In the genomic region with DNA sequence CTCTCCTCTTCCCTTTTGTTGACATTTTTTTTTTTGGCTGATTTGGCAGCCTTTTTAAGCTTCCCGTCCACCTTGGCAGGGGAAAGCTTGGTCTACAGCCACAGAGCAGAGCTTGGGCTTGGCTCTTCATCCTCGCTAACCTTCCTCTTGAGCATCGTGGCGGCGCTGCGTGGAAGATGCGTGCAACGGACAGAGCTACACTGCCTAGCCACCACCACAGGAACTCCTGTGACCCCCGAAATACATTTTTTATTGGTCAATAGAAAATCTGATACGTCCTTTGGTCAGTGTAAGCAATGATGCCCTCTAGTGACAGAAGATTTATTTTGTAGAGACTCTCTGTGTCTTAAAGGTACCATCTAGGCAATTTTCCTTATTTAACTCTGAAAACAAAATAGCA, we compare ENCODE assay signal across 8 mouse cellular contexts. TPM values are rescaled to one million over a fixed set of nuclear protein-coding genes. Genes with fewer than 3 reads are reported as not detected.
DNase-seq lines count a peak whose midpoint lies in the region; ATAC-seq and TF ChIP-seq lines count a peak whose summit lies in the region.

No protein-coding gene starts in this region.

- H3K4me2 ChIP-seq in heart, embryonic 12.5 days: peak overlapping the region; percentile 50

- 22% methylated on average over 10 of the region's 10 CpGs for WGBS in bone marrow, adult 2 months
- 55% methylated on average over 10 of the region's 10 CpGs for WGBS in heart, embryonic 12.5 days
- 32% methylated on average over 10 of the region's 10 CpGs for WGBS in macrophage (ENCODE audit: missing documents)
- WGBS in embryonic facial prominence, embryonic 10.5 days: 70% methylated on average over 10 of the region's 10 CpGs

- H3K36me3 ChIP-seq in heart, embryonic 12.5 days: no peaks in the 10 kb centered on the region
- no peaks in the 10 kb centered on the region for H3K36me3 ChIP-seq in macrophage (ENCODE audit: inconsistent target)
- no peaks in the 10 kb centered on the region for H3K36me3 ChIP-seq in embryonic facial prominence, embryonic 10.5 days (replicated peaks)

- peaks cover 4% of the 10 kb centered on the region; the same call in 1 of the 2 replicates for H3K27me3 ChIP-seq in heart, embryonic 12.5 days (replicated peaks)
- no peaks in the 10 kb centered on the region for H3K27me3 ChIP-seq in embryonic facial prominence, embryonic 10.5 days (replicated peaks; ENCODE audit: low read depth, poor library complexity, severe bottlenecking)

- H3K27ac ChIP-seq in bone marrow, adult 2 months (ENCODE audit: control insufficient read depth, insufficient read depth, low read depth, low read length, poor library complexity): no peak overlapping the region
- H3K27ac ChIP-seq in heart, embryonic 12.5 days (ENCODE audit: poor library complexity, severe bottlenecking): no peak overlapping the region
- H3K27ac ChIP-seq in macrophage: peak overlapping the region; percentile 28
- no peak overlapping the region for H3K27ac ChIP-seq in embryonic facial prominence, embryonic 10.5 days (replicated peaks)

- no peak overlapping the region for H3K9ac ChIP-seq in heart, embryonic 12.5 days

- ATAC-seq in heart, embryonic 12.5 days (ENCODE audit: insufficient number of reproducible peaks, low FRiP score): no peak

- no peak for TF ChIP-seq CTCF in bone marrow, adult 2 months (IDR thresholded peaks at IDR 0.05; ENCODE audit: control insufficient read depth, insufficient read depth, low read length)

- H3K9me3 ChIP-seq in heart, embryonic 12.5 days (replicated peaks): no peaks in the 10 kb centered on the region
- H3K9me3 ChIP-seq in embryonic facial prominence, embryonic 10.5 days: no peaks in the 10 kb centered on the region

- peak; percentile 46 for DNase-seq in kidney, adult 9 months
- DNase-seq in kidney, postnatal 10 days: no peak
- DNase-seq in embryonic facial prominence, embryonic 10.5 days (ENCODE audit: low spot score): no peak
- DNase-seq in adrenal gland, postnatal 10 days: no peak
- DNase-seq in testis, postnatal 14 days (ENCODE audit: low spot score): no peak

- no peak for TF ChIP-seq POLR2A in bone marrow, adult 2 months (IDR thresholded peaks at IDR 0.05; ENCODE audit: borderline replicate concordance, control insufficient read depth, low read depth, low read length)

- H3K79me2 ChIP-seq in macrophage (ENCODE audit: inconsistent target): no peaks in the 10 kb centered on the region

- no peaks in the 10 kb centered on the region; the same call in 1 of the 2 replicates for H3K4me1 ChIP-seq in bone marrow, adult 2 months (ENCODE audit: control insufficient read depth, insufficient read depth, low read length)
- H3K4me1 ChIP-seq in heart, embryonic 12.5 days (replicated peaks): peaks cover 3% of the 10 kb centered on the region; the same call in 1 of the 2 replicates
- peaks cover 4% of the 10 kb centered on the region; the same call in 1 of the 2 replicates for H3K4me1 ChIP-seq in embryonic facial prominence, embryonic 10.5 days

- peak overlapping the region; percentile 54 for H3K4me3 ChIP-seq in bone marrow, adult 2 months (replicated peaks; ENCODE audit: control insufficient read depth, low read depth, low read length)
- no peak overlapping the region for H3K4me3 ChIP-seq in heart, embryonic 12.5 days
- H3K4me3 ChIP-seq in macrophage (ENCODE audit: inconsistent target): no peak overlapping the region; the same call in 1 of the 2 replicates
- H3K4me3 ChIP-seq in embryonic facial prominence, embryonic 10.5 days: no peak overlapping the region

RNA-seq across cellular contexts. Expression of a gene that starts 6.1 kb away (rescaled TPM):
- 3.7 and 10.1 TPM in 2 replicates for polyA plus RNA-seq in bone marrow, adult 2 months (2011; ENCODE audit: insufficient read depth, insufficient read length, low replicate concordance, missing spikeins)
- polyA plus RNA-seq in heart, embryonic 12.5 days (2016; fragmentation: Nextera tagmentation; extraction: Ambion mirVana): 2.2 and 2.4 TPM in 2 replicates
- 10 to 100 TPM in 20 of 26 experiments, 1 to 10 TPM in 6; 6.0 to 77.0 (median 21.0) TPM for total RNA-seq in macrophage (2018; cell fraction: chromatin; rRNA removed)
- total RNA-seq in macrophage (2018; cell fraction: cytosol; rRNA removed): 10 to 100 TPM in 22 of 26 experiments, 1 to 10 TPM in 4; 7.7 to 34.2 (median 16.7) TPM
- total RNA-seq in macrophage (2018; cell fraction: nucleus; rRNA removed): 10 to 100 TPM in 25 of 26 experiments, 1 to 10 TPM in 1; 6.2 to 67.5 (median 26.3) TPM
- 5.8 to 20.4 TPM (median 10.6 TPM) in 3 replicates for polyA plus RNA-seq in macrophage (2018)
- polyA plus RNA-seq in embryonic facial prominence, embryonic 10.5 days (2016; fragmentation: Nextera tagmentation; extraction: Ambion mirVana): 0.57 and 0.82 TPM in 2 replicates
- 10 to 100 TPM; 12.1 to 18.2 TPM for total RNA-seq in adrenal gland, postnatal 10 days (2021)

RNA-seq across cellular contexts. Expression of a gene that starts 29.0 kb away (rescaled TPM):
- 3.2 and 33.5 TPM in 2 replicates for polyA plus RNA-seq in bone marrow, adult 2 months (2011; ENCODE audit: insufficient read depth, insufficient read length, low replicate concordance, missing spikeins)
- polyA plus RNA-seq in heart, embryonic 12.5 days (2016; fragmentation: Nextera tagmentation; extraction: Ambion mirVana): 1,019 and 1,096 TPM in 2 replicates
- total RNA-seq in macrophage (2018; cell fraction: chromatin; rRNA removed): 10 to 100 TPM in 1 of 26 experiments, under 1 TPM in 5, not detected in 20; 0.44 to 75.8 (median 0.58) TPM
- under 1 TPM; 0.17 to 0.66 (median 0.38) TPM for total RNA-seq in macrophage (2018; cell fraction: cytosol; rRNA removed)
- total RNA-seq in macrophage (2018; cell fraction: nucleus; rRNA removed): 10 to 100 TPM in 1 of 26 experiments, under 1 TPM in 7, not detected in 18; 0.31 to 10.3 (median 0.37) TPM
- polyA plus RNA-seq in macrophage (2018): 0.52 to 1.4 TPM (median 0.52 TPM) in 3 replicates
- 18.6 and 24.2 TPM in 2 replicates for polyA plus RNA-seq in embryonic facial prominence, embryonic 10.5 days (2016; fragmentation: Nextera tagmentation; extraction: Ambion mirVana)
- total RNA-seq in adrenal gland, postnatal 10 days (2021): 100 to 1,000 TPM in 1 of 2 experiments, 10 to 100 TPM in 1; 69.7 to 135 TPM

Comparison
In these comparisons a context has a peak if more than half of its experiments do, and no peak if none do; other contexts are left out.
1. RNA of a gene that starts 29.0 kb away (polyA plus RNA-seq): 1,019 to 1,096 TPM in heart, embryonic 12.5 days; 3.2 to 33.5 TPM in bone marrow, adult 2 months, 18.6 to 24.2 TPM in embryonic facial prominence, embryonic 10.5 days and 0.52 to 1.4 TPM in macrophage; every median in the first group is over 10 times any median in the second.